Mouse (Mus musculus): ENCODE measurements around the gene Gm21987. TPM values are rescaled to one million over a fixed set of nuclear protein-coding genes. Genes with fewer than 3 reads are reported as not detected.

The Gm21987 gene
- polyA plus RNA-seq, 1 experiment = not detected

DNA sequence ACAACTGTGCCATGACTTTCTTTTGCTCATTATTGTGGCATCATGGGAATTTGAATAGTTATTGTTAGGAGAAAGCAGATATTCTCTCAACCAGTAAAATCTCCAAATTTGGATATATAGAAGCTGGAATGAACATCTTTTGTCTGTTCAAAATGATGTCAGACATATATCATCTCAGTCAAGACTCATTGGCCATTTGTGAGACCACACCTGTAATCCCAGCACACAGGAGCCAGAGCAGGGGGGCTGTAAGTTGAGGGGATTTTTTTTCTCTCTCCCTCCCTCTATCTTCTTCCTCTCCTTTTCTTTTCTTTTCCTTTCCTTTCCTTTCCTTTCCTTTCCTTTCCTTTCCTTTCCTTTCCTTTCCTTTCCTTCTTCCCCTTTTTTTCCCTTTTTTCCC, 6.0 kb downstream of the Gm21987 start:
- no peak for TF ChIP-seq CTCF (IDR thresholded peaks at IDR 0.05; ENCODE audit: borderline replicate concordance, control insufficient read depth, extremely low read depth, insufficient read depth, low read length, poor library complexity)
- TF ChIP-seq POLR2A (IDR thresholded peaks at IDR 0.05; ENCODE audit: control insufficient read depth, extremely low read depth, insufficient read depth, low read length, poor library complexity) = no peak
- peaks cover 36% of the 10 kb centered on the region for H3K36me3 ChIP-seq (ENCODE audit: control insufficient read depth, insufficient read depth, low read length)
- no peak overlapping the region for H3K4me3 ChIP-seq (ENCODE audit: control insufficient read depth, insufficient read depth, low read length)
- no peak overlapping the region for H3K27ac ChIP-seq (ENCODE audit: control insufficient read depth, insufficient read depth, low read length)
- no peaks in the 10 kb centered on the region for H3K4me1 ChIP-seq (replicated peaks; ENCODE audit: control insufficient read depth, insufficient read depth, low read length)
- no peak for DNase-seq
- no peaks in the 10 kb centered on the region for H3K27me3 ChIP-seq (ENCODE audit: control insufficient read depth, insufficient read depth, low read length)

DNA sequence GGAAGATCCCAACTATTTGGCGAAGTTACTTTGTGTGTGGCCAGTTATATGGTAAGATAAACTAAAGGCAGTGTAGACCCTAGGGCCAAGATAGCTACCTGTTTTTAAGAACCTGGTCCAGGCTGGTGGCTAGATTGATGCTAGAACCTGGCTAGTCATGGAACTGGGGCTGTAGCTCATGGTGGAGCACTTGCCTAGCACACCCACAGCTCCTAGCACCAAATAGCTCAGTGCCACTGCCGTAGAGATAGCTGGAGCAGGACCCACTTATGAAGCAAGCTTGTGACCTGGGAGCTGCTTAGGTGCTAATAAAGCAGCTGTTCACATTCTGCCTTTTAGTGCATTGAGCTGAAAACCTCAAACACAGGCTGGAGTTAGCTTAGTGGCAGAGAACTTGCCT, 6.8 kb downstream of the Gm21987 start:
- peaks cover 36% of the 10 kb centered on the region for H3K36me3 ChIP-seq (ENCODE audit: control insufficient read depth, insufficient read depth, low read length)
- no peaks in the 10 kb centered on the region for H3K27me3 ChIP-seq (ENCODE audit: control insufficient read depth, insufficient read depth, low read length)
- H3K4me1 ChIP-seq (replicated peaks; ENCODE audit: control insufficient read depth, insufficient read depth, low read length) = no peaks in the 10 kb centered on the region
- H3K27ac ChIP-seq (ENCODE audit: control insufficient read depth, insufficient read depth, low read length) = no peak overlapping the region
- WGBS = 95% methylated on average over 2 of the region's 2 CpGs
- no peak for DNase-seq
- TF ChIP-seq POLR2A (IDR thresholded peaks at IDR 0.05; ENCODE audit: control insufficient read depth, extremely low read depth, insufficient read depth, low read length, poor library complexity) (no peak), CTCF (IDR thresholded peaks at IDR 0.05; ENCODE audit: borderline replicate concordance, control insufficient read depth, extremely low read depth, insufficient read depth, low read length, poor library complexity) (no peak)
- no peak overlapping the region for H3K4me3 ChIP-seq (ENCODE audit: control insufficient read depth, insufficient read depth, low read length)

DNA sequence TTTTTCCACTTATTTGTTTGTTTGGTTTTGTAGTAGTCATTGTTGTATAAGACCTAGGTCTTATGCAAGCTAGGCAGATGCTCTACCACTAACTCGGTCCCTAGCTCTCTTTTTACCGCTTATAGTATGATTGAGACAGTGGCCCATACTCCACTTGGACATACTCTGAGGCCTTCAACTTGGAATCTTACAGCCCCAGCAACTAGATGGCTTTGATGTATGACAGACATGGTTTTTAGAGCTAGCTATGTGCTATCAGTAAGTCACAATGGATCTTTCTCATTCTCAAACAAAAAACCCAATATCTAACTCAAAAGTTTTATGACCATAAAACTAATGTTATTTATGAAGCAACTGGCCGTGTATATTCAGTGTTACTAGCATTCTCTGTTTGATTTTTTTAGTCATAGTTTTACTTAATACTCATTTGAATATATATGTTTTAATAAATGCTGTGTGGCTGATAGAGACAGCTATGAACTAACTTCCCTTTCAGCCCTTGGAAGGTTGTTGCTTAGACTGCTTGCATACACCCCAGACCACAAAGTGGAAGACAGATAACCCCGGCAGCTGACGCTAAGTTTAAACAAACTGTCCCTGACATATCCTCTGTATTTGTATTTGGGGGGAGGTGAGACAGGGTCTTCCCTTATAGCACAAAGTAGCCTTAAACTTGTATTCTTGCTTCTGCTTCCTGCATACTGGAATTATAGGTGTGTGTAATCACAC, 7.5 kb downstream of the Gm21987 start:
- Histone ChIP-seq H3K27ac (ENCODE audit: control insufficient read depth, insufficient read depth, low read length) (no peak overlapping the region), H3K4me3 (ENCODE audit: control insufficient read depth, insufficient read depth, low read length) (no peak overlapping the region), H3K27me3 (ENCODE audit: control insufficient read depth, insufficient read depth, low read length) (no peaks in the 10 kb centered on the region), H3K36me3 (ENCODE audit: control insufficient read depth, insufficient read depth, low read length) (peaks cover 32% of the 10 kb centered on the region), H3K4me1 (replicated peaks; ENCODE audit: control insufficient read depth, insufficient read depth, low read length) (no peaks in the 10 kb centered on the region)
- TF ChIP-seq POLR2A (IDR thresholded peaks at IDR 0.05; ENCODE audit: control insufficient read depth, extremely low read depth, insufficient read depth, low read length, poor library complexity) (no peak), CTCF (IDR thresholded peaks at IDR 0.05; ENCODE audit: borderline replicate concordance, control insufficient read depth, extremely low read depth, insufficient read depth, low read length, poor library complexity) (no peak)
- 75% methylated on average over 5 of the region's 5 CpGs for WGBS
- no peak for DNase-seq

DNA sequence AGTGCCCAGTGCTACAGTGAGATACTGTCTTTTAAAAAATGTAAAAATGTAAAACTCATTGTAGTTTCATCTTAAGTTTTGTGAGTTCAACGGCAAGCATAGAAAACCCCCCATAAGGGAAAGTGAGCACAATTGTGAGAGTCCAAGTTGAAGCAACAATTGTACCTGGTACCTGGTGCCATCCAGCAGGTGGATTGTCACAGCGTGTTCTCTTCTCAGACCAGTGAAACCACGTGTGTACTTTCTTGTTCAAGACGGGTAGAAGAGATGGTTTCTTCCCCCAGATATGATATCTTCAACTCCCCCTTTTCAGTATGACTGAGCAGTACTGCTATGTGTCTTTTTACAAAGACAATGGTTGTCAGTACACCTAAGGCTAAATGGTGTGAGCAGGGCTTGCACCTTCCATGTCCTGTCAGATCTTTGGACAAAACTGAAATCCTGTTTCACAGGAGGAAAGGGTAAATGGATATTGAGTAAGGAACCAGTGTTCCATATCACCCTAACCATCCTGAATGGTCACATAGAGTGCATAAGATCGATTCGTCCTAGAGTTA, 11.5 kb downstream of the Gm21987 start:
- H3K27me3 ChIP-seq (ENCODE audit: control insufficient read depth, insufficient read depth, low read length) = no peaks in the 10 kb centered on the region
- 94% methylated on average over 6 of the region's 6 CpGs for WGBS
- H3K27ac ChIP-seq (ENCODE audit: control insufficient read depth, insufficient read depth, low read length) = no peak overlapping the region
- H3K4me1 ChIP-seq (replicated peaks; ENCODE audit: control insufficient read depth, insufficient read depth, low read length) = no peaks in the 10 kb centered on the region; the same call in 1 of the 2 replicates
- no peaks in the 10 kb centered on the region for H3K36me3 ChIP-seq (ENCODE audit: control insufficient read depth, insufficient read depth, low read length)
- no peak for DNase-seq
- TF ChIP-seq POLR2A (IDR thresholded peaks at IDR 0.05; ENCODE audit: control insufficient read depth, extremely low read depth, insufficient read depth, low read length, poor library complexity) (no peak), CTCF (IDR thresholded peaks at IDR 0.05; ENCODE audit: borderline replicate concordance, control insufficient read depth, extremely low read depth, insufficient read depth, low read length, poor library complexity) (no peak)
- H3K4me3 ChIP-seq (ENCODE audit: control insufficient read depth, insufficient read depth, low read length) = no peak overlapping the region

DNA sequence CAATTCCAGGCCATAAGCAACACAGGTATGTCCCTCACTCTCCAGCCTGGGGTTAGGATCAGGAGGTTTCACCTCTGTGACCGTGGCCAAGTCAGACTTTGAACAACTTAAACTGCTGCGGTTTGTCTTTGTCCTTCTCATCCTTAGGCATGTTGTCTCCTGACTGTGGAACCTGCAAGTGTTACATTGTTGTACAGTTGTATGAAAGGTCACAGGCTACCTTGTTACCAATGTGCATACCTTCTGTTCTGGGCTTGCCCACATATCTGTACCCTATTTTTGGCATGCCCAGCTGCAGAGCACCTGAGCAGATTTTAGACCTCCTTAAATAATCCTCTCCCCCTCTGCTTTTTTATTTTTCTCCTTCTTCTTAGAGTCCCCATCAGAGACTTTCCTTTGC, 12.4 kb downstream of the Gm21987 start:
- no peak for TF ChIP-seq CTCF (IDR thresholded peaks at IDR 0.05; ENCODE audit: borderline replicate concordance, control insufficient read depth, extremely low read depth, insufficient read depth, low read length, poor library complexity)
- no peak for TF ChIP-seq POLR2A (IDR thresholded peaks at IDR 0.05; ENCODE audit: control insufficient read depth, extremely low read depth, insufficient read depth, low read length, poor library complexity)
- 95% methylated on average over 2 of the region's 2 CpGs for WGBS
- Histone ChIP-seq H3K27ac (ENCODE audit: control insufficient read depth, insufficient read depth, low read length) (no peak overlapping the region), H3K27me3 (ENCODE audit: control insufficient read depth, insufficient read depth, low read length) (no peaks in the 10 kb centered on the region), H3K36me3 (ENCODE audit: control insufficient read depth, insufficient read depth, low read length) (no peaks in the 10 kb centered on the region), H3K4me1 (replicated peaks; ENCODE audit: control insufficient read depth, insufficient read depth, low read length) (no peaks in the 10 kb centered on the region; the same call in 1 of the 2 replicates), H3K4me3 (ENCODE audit: control insufficient read depth, insufficient read depth, low read length) (no peak overlapping the region)
- no peak for DNase-seq

DNA sequence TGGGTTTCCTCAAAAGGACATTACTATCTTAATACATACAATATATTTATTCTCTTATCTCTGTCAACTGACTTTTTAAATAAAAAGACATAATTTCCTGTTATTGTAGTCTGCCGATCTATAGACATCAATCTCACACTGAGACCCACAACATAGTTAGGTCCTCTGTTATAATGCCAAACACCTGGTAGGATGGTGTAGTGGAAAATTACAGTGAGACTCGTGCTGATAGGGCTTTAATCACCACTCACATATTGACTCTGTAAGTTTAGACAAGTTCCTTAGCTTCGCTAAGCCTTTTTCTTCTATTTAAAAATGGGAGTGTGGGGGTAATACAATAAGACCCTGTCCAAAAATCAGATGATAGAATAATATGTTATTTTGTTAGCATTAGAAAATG, 13.0 kb downstream of the Gm21987 start:
- Histone ChIP-seq H3K4me3 (ENCODE audit: control insufficient read depth, insufficient read depth, low read length) (no peak overlapping the region), H3K4me1 (replicated peaks; ENCODE audit: control insufficient read depth, insufficient read depth, low read length) (no peaks in the 10 kb centered on the region; the same call in 1 of the 2 replicates), H3K27me3 (ENCODE audit: control insufficient read depth, insufficient read depth, low read length) (no peaks in the 10 kb centered on the region), H3K27ac (ENCODE audit: control insufficient read depth, insufficient read depth, low read length) (no peak overlapping the region), H3K36me3 (ENCODE audit: control insufficient read depth, insufficient read depth, low read length) (no peaks in the 10 kb centered on the region)
- no peak for DNase-seq
- TF ChIP-seq POLR2A (IDR thresholded peaks at IDR 0.05; ENCODE audit: control insufficient read depth, extremely low read depth, insufficient read depth, low read length, poor library complexity) (no peak), CTCF (IDR thresholded peaks at IDR 0.05; ENCODE audit: borderline replicate concordance, control insufficient read depth, extremely low read depth, insufficient read depth, low read length, poor library complexity) (no peak)
- WGBS = 75% methylated on average over 3 of the region's 3 CpGs
